Mouse (Mus musculus) kidney, postnatal 4 days (tissue): ENCODE data around the gene Ccdc36.

Experiments
- DNase-seq, 2 experiments: peaks; one replicate each; pipeline ENCODE4 v3.0.0; 2021; ENCODE audit warnings: mixed read lengths in 2 of 2

Gene Ccdc36

GRCm38 (mm10) chr9:108441236-108441919 lies 13.1 kb upstream of the Ccdc36 start:
- no peak for DNase-seq

- DNase-seq = no peak
These were observed 12.2 kb upstream of the Ccdc36 start for GRCm38 (mm10) chr9:108440485-108440884.

GRCm38 (mm10) chr9:108439176-108439575 lies 10.9 kb upstream of the Ccdc36 start:
- DNase-seq = no peak

GRCm38 (mm10) chr9:108436182-108436581 lies 7.9 kb upstream of the Ccdc36 start, which contains the start of gene BC048562:
BC048562 (plus strand) TSS chr9:108436482.
- no peak for DNase-seq

- peak; percentile 55 to 65 for DNase-seq
These were observed 3.3 kb upstream of the Ccdc36 start for GRCm38 (mm10) chr9:108431431-108432067.

- peak; percentile 19 to 31 for DNase-seq
These were observed 16.1 kb downstream of the Ccdc36 start for GRCm38 (mm10) chr9:108412221-108412620.

GRCm38 (mm10) chr9:108411381-108411942 lies 16.8 kb downstream of the Ccdc36 start:
- no peak for DNase-seq

- no peak for DNase-seq
These were observed 18.7 kb downstream of the Ccdc36 start for GRCm38 (mm10) chr9:108409535-108409934.

GRCm38 (mm10) chr9:108404451-108404850 lies 23.8 kb downstream of the Ccdc36 start:
- no peak for DNase-seq

GRCm38 (mm10) chr9:108403081-108403480 lies 25.2 kb downstream of the Ccdc36 start:
- no peak for DNase-seq

- no peak for DNase-seq
These were observed 26.9 kb downstream of the Ccdc36 start for GRCm38 (mm10) chr9:108401186-108401960.

GRCm38 (mm10) chr9:108398324-108398723 lies 30.0 kb downstream of the Ccdc36 start:
- no peak for DNase-seq

- DNase-seq = no peak
These were observed 32.9 kb downstream of the Ccdc36 start for GRCm38 (mm10) chr9:108395427-108395826.

GRCm38 (mm10) chr9:108394191-108394590 lies 34.1 kb downstream of the Ccdc36 start:
- no peak for DNase-seq

- peak; percentile 13 to 45 for DNase-seq
These were observed 35.6 kb downstream of the Ccdc36 start, which contains the start of gene 1700102P08Rik for GRCm38 (mm10) chr9:108392676-108393075. 1700102P08Rik (plus strand) TSS chr9:108392805.

- DNase-seq = peak; percentile 11 to 22
These were observed 39.1 kb downstream of the Ccdc36 start for GRCm38 (mm10) chr9:108389220-108389619.

GRCm38 (mm10) chr9:108388601-108389000 lies 39.7 kb downstream of the Ccdc36 start:
- DNase-seq = no peak

GRCm38 (mm10) chr9:108386816-108387215 lies 41.5 kb downstream of the Ccdc36 start:
- DNase-seq = no peak

GRCm38 (mm10) chr9:108385006-108385405 lies 43.3 kb downstream of the Ccdc36 start:
- peak; percentile 16 to 39 for DNase-seq

GRCm38 (mm10) chr9:108381382-108381781 lies 46.9 kb downstream of the Ccdc36 start:
- DNase-seq = no peak

GRCm38 (mm10) chr9:108379294-108379693 lies 49.0 kb downstream of the Ccdc36 start:
- no peak for DNase-seq

GRCm38 (mm10) chr9:108378736-108379135 lies 49.5 kb downstream of the Ccdc36 start:
- no peak for DNase-seq

GRCm38 (mm10) chr9:108378234-108378633 lies 50.0 kb downstream of the Ccdc36 start:
- DNase-seq = no peak
